Mouse (Mus musculus) E14TG2a.4 (cell line): ENCODE results near the gene Ephx1.

Experiments
- CTCF ChIP-seq: conservative IDR thresholded peaks from 2 replicates; pipeline ENCODE4 v1.5.1; 2014; ENCODE audit warnings: low read length
- NANOG ChIP-seq: IDR thresholded peaks from 2 replicates; pipeline ENCODE4 v1.6.1; 2014; ENCODE audit warnings: borderline replicate concordance, low read length, mixed read lengths
- POU5F1 ChIP-seq: IDR thresholded peaks from 2 replicates; pipeline ENCODE4 v1.6.1; 2014; ENCODE audit warnings: low read length, borderline replicate concordance

GRCm38 (mm10) chr1:181014731-181015500, 5.8 kb downstream of the Ephx1 start:
- TF ChIP-seq CTCF (no peak), POU5F1 (no peak), NANOG (no peak)
